Mouse (Mus musculus) olfactory bulb, adult 2 months (tissue): ENCODE data around the gene Ms4a14.

ENCODE experiments used
- CTCF ChIP-seq: fragments of 200-500 bp; IDR thresholded peaks from 2 replicates; pipeline ENCODE4 v1.5.1; 2012; ENCODE audit warnings: low read depth, mild to moderate bottlenecking, low read length, moderate library complexity; ENCODE audit not compliant: insufficient read depth
- POLR2A ChIP-seq: fragments of 200-500 bp; IDR thresholded peaks from 2 replicates; pipeline ENCODE4 v1.6.1; 2012; ENCODE audit warnings: mild to moderate bottlenecking, low read depth, low read length, moderate library complexity; ENCODE audit not compliant: insufficient read depth

DNA sequence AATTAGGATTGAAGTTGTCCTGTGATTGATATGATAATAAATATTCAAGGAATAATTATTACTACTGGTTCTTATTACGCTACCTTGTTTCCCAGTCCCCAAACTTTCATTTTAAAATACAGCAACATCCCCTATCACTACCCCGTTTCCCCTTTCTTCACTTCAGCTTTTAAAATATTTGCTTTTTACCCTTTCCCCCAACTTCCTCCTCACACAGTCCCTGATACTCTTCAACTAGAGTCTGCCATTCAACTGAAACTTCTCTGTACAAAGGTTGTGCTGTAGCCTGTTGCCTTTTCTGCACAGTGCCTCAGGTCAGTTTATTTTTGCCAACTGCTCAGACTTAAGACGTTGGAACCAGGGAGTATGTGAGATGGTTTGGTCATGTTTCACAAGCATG, 50.7 kb downstream of the Ms4a14 start:
- TF ChIP-seq CTCF, result no peak
- TF ChIP-seq POLR2A, result no peak
